Mouse (Mus musculus) liver, postnatal 0 days (tissue): ENCODE measurements at regions not wholly inside any gene's neighbourhood (a gene's known extent, or its start where the extent isn't known, plus 50 kb on each side); places are given as distances from the start of the nearest gene placed in this dataset.
"Not testable (repeated sequence)": the region's sequence is repeated elsewhere in the genome, so short reads cannot be mapped to it uniquely, and the experiment has no call there.

Experiments
- ATAC-seq: fragments of 200-750 bp; cut with Nextera tagmentation; 2 replicates; pipeline ENCODE4 v1.8.0; 2017; ENCODE audit warnings: mild to moderate bottlenecking, moderate library complexity
- DNase-seq: peaks from one replicate; pipeline ENCODE4 v3.0.0-alpha.2; 2016
- H3K27ac ChIP-seq: fragments of 300-500 bp; sonication (generic); 2 replicates; pipeline ENCODE4 v1.5.1; 2014; ENCODE audit warnings: antibody characterized with exemption, moderate library complexity, mild to moderate bottlenecking, low read depth
- H3K27me3 ChIP-seq: fragments of 300-500 bp; sonication (generic); 2 replicates; pipeline ENCODE4 v1.6.1; 2014; ENCODE audit warnings: low read length, control low read depth, mixed read lengths; ENCODE audit not compliant: insufficient read depth
- H3K36me3 ChIP-seq: fragments of 300-500 bp; sonication (generic); replicated peaks from 2 replicates; pipeline ENCODE4 v1.6.1; 2014; ENCODE audit warnings: mild to moderate bottlenecking, control low read depth, low read length, moderate library complexity, mixed read lengths; ENCODE audit not compliant: insufficient read depth
- H3K4me1 ChIP-seq: fragments of 300-500 bp; sonication (generic); 2 replicates; pipeline ENCODE4 v1.6.1; 2014; ENCODE audit warnings: antibody characterized with exemption, mild to moderate bottlenecking, control low read depth; ENCODE audit not compliant: insufficient read depth
- H3K4me2 ChIP-seq: fragments of 300-500 bp; sonication (generic); 2 replicates; pipeline ENCODE4 v1.6.1; 2014; ENCODE audit warnings: low read depth, mild to moderate bottlenecking, low read length, moderate library complexity, mixed read lengths
- H3K4me3 ChIP-seq: fragments of 300-500 bp; sonication (generic); 2 replicates; pipeline ENCODE4 v1.5.1; 2014; ENCODE audit warnings: low read depth, low read length
- H3K9ac ChIP-seq: fragments of 300-500 bp; sonication (generic); replicated peaks from 2 replicates; pipeline ENCODE4 v1.6.1; 2014; ENCODE audit warnings: mild to moderate bottlenecking, moderate library complexity
- H3K9me3 ChIP-seq: fragments of 300-500 bp; sonication (generic); 2 replicates; pipeline ENCODE4 v1.6.1; 2016; ENCODE audit warnings: mild to moderate bottlenecking, control low read depth, low read length, mixed read lengths
- CTCF ChIP-seq: sonication (generic); IDR thresholded peaks from 2 replicates; pipeline ENCODE4 v1.5.1; 2016; ENCODE audit warnings: antibody characterized with exemption, low read depth
- EP300 ChIP-seq: IDR thresholded peaks from 2 replicates; pipeline ENCODE4 v1.6.1; 2016; ENCODE audit warnings: antibody characterized with exemption, low read depth, mild to moderate bottlenecking
- WGBS: fragments of 180-500 bp; shearing (Covaris S2); extraction: QIAGEN DNeasy Blood & Tissue Kit; methylation state at CpG from one replicate; pipeline ENCODE4 v1.1.7; 2014; ENCODE audit not compliant: insufficient replicate concordance; 5-methylcytosine and 5-hydroxymethylcytosine counted together

- TF ChIP-seq CTCF (no peak), EP300 (no peak)
- Histone ChIP-seq H3K27me3 (no peaks in the 10 kb centered on the region), H3K9me3 (no peaks in the 10 kb centered on the region), H3K9ac (no peak overlapping the region), H3K27ac (no peak overlapping the region), H3K4me3 (no peak overlapping the region), H3K4me2 (no peak overlapping the region), H3K36me3 (no peaks in the 10 kb centered on the region), H3K4me1 (no peaks in the 10 kb centered on the region)
- DNase-seq = no peak
- ATAC-seq = no peak
- 76% methylated on average over 13 of the region's 13 CpGs for WGBS
These were observed 59.3 kb downstream of the Sox2 start for GRCm38 (mm10) chr3:34709553-34709952.

GRCm38 (mm10) chr3:34712137-34712536, 61.9 kb downstream of the Sox2 start:
- not testable (repeated sequence) for DNase-seq, H3K27me3 ChIP-seq, H3K27ac ChIP-seq, H3K9me3 ChIP-seq, H3K4me3 ChIP-seq, H3K4me2 ChIP-seq, ATAC-seq, H3K36me3 ChIP-seq, H3K9ac ChIP-seq, H3K4me1 ChIP-seq
- 77% methylated on average over 7 of the region's 7 CpGs for WGBS

- TF ChIP-seq CTCF (no peak), EP300 (no peak)
- 81% methylated on average over 7 of the region's 7 CpGs for WGBS
- no peak overlapping the region for H3K4me2 ChIP-seq
- no peak overlapping the region for H3K9ac ChIP-seq
- ATAC-seq (no peak), DNase-seq (no peak)
- no peak overlapping the region for H3K4me3 ChIP-seq
- H3K27ac ChIP-seq = no peak overlapping the region
- H3K9me3 ChIP-seq = no peaks in the 10 kb centered on the region
- H3K4me1 ChIP-seq = no peaks in the 10 kb centered on the region
- H3K36me3 ChIP-seq = no peaks in the 10 kb centered on the region
- H3K27me3 ChIP-seq = no peaks in the 10 kb centered on the region
These were observed 72.3 kb downstream of the Sox2 start for GRCm38 (mm10) chr3:34722506-34722905.

- H3K27ac ChIP-seq = no peak overlapping the region
- H3K4me2 ChIP-seq = no peak overlapping the region
- 79% methylated on average over 12 of the region's 12 CpGs for WGBS
- H3K4me3 ChIP-seq = no peak overlapping the region
- H3K9ac ChIP-seq = no peak overlapping the region
- no peaks in the 10 kb centered on the region for H3K4me1 ChIP-seq
- no peaks in the 10 kb centered on the region for H3K36me3 ChIP-seq
- H3K9me3 ChIP-seq = no peaks in the 10 kb centered on the region
- ATAC-seq = no peak
- no peak for DNase-seq
- TF ChIP-seq EP300 (no peak), CTCF (no peak)
- H3K27me3 ChIP-seq = no peaks in the 10 kb centered on the region
These were observed 76.8 kb downstream of the Sox2 start for GRCm38 (mm10) chr3:34726955-34727354.

GRCm38 (mm10) chr3:34728282-34728681, 78.1 kb downstream of the Sox2 start:
- H3K9me3 ChIP-seq = no peaks in the 10 kb centered on the region
- H3K9ac ChIP-seq = no peak overlapping the region
- no peak for TF ChIP-seq CTCF
- TF ChIP-seq EP300 = no peak
- DNase-seq = no peak
- H3K4me3 ChIP-seq = no peak overlapping the region
- H3K27me3 ChIP-seq = no peaks in the 10 kb centered on the region
- no peak overlapping the region for H3K27ac ChIP-seq
- ATAC-seq = no peak
- H3K36me3 ChIP-seq = no peaks in the 10 kb centered on the region
- no peak overlapping the region for H3K4me2 ChIP-seq
- H3K4me1 ChIP-seq = no peaks in the 10 kb centered on the region

- no peak overlapping the region for H3K9ac ChIP-seq
- H3K27me3 ChIP-seq = no peaks in the 10 kb centered on the region
- no peaks in the 10 kb centered on the region for H3K9me3 ChIP-seq
- WGBS = 63% methylated on average over 5 of the region's 5 CpGs
- TF ChIP-seq EP300 (no peak), CTCF (no peak)
- H3K4me2 ChIP-seq = no peak overlapping the region
- no peaks in the 10 kb centered on the region for H3K36me3 ChIP-seq
- ATAC-seq (no peak), DNase-seq (no peak)
- H3K4me1 ChIP-seq = peaks cover 3% of the 10 kb centered on the region; the same call in 1 of the 2 replicates
- no peak overlapping the region for H3K4me3 ChIP-seq
- no peak overlapping the region for H3K27ac ChIP-seq
These were observed 84.8 kb downstream of the Sox2 start for GRCm38 (mm10) chr3:34734966-34735365.

GRCm38 (mm10) chr3:34738001-34738400, 87.8 kb downstream of the Sox2 start:
- Histone ChIP-seq H3K4me2 (no peak overlapping the region), H3K9me3 (no peaks in the 10 kb centered on the region), H3K4me3 (no peak overlapping the region), H3K27me3 (no peaks in the 10 kb centered on the region), H3K36me3 (no peaks in the 10 kb centered on the region), H3K4me1 (peaks cover 3% of the 10 kb centered on the region; the same call in 1 of the 2 replicates), H3K9ac (no peak overlapping the region), H3K27ac (no peak overlapping the region)
- 79% methylated on average over 4 of the region's 4 CpGs for WGBS
- TF ChIP-seq EP300 = no peak
- no peak for TF ChIP-seq CTCF
- DNase-seq = no peak
- ATAC-seq = no peak
